Mouse (Mus musculus) megakaryocyte, embryonic 14.5 days (primary cell): Measurements from ENCODE around the gene Klk8. TPM values are rescaled to one million over a fixed set of nuclear protein-coding genes. Genes with fewer than 3 reads are reported as not detected.

ENCODE experiments used
- H3K27me3 ChIP-seq: replicated peaks from 2 replicates; pipeline ENCODE3; 2012; ENCODE audit warnings: inconsistent platforms
- H3K36me3 ChIP-seq: replicated peaks from 2 replicates; pipeline ENCODE3; 2012; ENCODE audit warnings: low read length, inconsistent platforms, mixed read lengths
- H3K4me1 ChIP-seq: 2 replicates; pipeline ENCODE4 v1.6.1; 2012; ENCODE audit warnings: inconsistent platforms
- H3K4me3 ChIP-seq: replicated peaks from 2 replicates; pipeline ENCODE3; 2012; ENCODE audit warnings: moderate library complexity, mild to moderate bottlenecking, inconsistent platforms
- H3K9me3 ChIP-seq: 2 replicates; pipeline ENCODE4 v1.6.1; 2012; ENCODE audit warnings: inconsistent platforms
- FLI1 ChIP-seq: IDR thresholded peaks from 2 replicates; pipeline ENCODE4 v1.6.1; 2012; ENCODE audit warnings: low read length, inconsistent platforms, mixed read lengths
- GATA1 ChIP-seq: IDR thresholded peaks from 3 replicates; pipeline ENCODE4 v1.6.1; 2012; ENCODE audit warnings: mixed read lengths, low read length, inconsistent platforms, borderline replicate concordance
- polyA plus RNA-seq: library from polyadenylated mRNA; stranded (reverse); fragments of >175 nt; gene quantifications from 2 replicates; pipeline ENCODE4 v1.2.3, GENCODE M21; 2012; ENCODE audit warnings: low replicate concordance; ENCODE audit not compliant: insufficient read depth

The Klk8 gene
- polyA plus RNA-seq, 1 experiment: 26.2 TPM

GRCm38 (mm10) chr7:43824199-43824598 is 26.8 kb downstream of the Klk8 start, which contains the start of gene Klk6:
Klk6 (plus strand) TSS chr7:43824499.
- TF ChIP-seq FLI1 (no peak), GATA1 (no peak)
- Histone ChIP-seq H3K27me3 (peaks cover 2% of the 10 kb centered on the region), H3K4me3 (no peak within 1 kb of the TSS)

DNA sequence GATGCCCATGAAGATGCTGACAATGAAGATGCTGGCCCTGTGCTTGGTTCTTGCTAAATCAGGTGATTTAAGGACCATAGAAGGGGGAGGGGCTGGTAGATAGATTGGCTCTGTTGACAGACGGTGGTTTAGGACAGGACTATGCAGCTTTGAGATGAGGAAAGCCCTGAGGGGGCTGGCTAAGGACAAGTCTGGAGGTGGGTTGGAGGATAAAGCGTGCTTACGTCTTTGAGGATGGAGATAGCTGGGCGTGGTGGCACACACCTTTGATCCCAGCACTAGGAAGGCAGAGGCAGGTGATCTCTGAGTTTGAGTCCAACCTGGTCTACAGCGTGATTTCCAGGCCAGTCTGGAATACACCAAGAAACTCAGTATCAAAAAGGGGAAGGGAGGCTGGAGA is 28.7 kb downstream of the Klk8 start:
- Histone ChIP-seq H3K4me3 (no peak overlapping the region), H3K36me3 (no peaks in the 10 kb centered on the region), H3K4me1 (no peaks in the 10 kb centered on the region), H3K9me3 (no peaks in the 10 kb centered on the region; the same call in 1 of the 2 replicates), H3K27me3 (peaks cover 3% of the 10 kb centered on the region)
- TF ChIP-seq GATA1 (no peak), FLI1 (no peak)

More at GRCm38 (mm10) chr7:43824199-43824598, 26.8 kb downstream of the Klk8 start, which contains the start of gene Klk6:
- Histone ChIP-seq H3K9me3 (no peaks in the 10 kb centered on the region), H3K36me3 (no peaks in the 10 kb centered on the region), H3K4me1 (no peaks in the 10 kb centered on the region)

GRCm38 (mm10) chr7:43827706-43828105 is 30.3 kb downstream of the Klk8 start:
- TF ChIP-seq GATA1 (no peak), FLI1 (no peak)
- Histone ChIP-seq H3K9me3 (no peaks in the 10 kb centered on the region; the same call in 1 of the 2 replicates), H3K36me3 (no peaks in the 10 kb centered on the region), H3K27me3 (peaks cover 3% of the 10 kb centered on the region), H3K4me3 (no peak overlapping the region), H3K4me1 (no peaks in the 10 kb centered on the region)

DNA sequence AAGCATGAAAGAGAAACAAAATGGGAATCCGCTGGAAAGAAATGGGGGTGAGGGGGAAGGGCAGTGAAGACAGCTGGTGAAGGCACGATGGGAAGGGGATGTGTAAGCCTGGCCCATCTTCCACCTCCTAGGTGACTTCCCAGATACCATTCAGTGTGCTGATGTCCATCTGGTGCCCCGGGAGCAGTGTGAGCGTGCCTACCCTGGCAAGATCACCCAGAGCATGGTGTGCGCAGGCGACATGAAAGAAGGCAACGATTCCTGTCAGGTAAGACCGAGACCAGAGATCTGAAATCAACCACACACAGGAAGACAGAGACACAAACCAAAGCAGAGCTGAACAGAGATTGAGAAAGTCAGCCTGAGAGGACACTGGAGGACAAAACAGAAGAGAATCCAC is 31.6 kb downstream of the Klk8 start:
- peaks cover 3% of the 10 kb centered on the region for H3K27me3 ChIP-seq
- H3K9me3 ChIP-seq: no peaks in the 10 kb centered on the region; the same call in 1 of the 2 replicates
- H3K36me3 ChIP-seq: no peaks in the 10 kb centered on the region
- no peak overlapping the region for H3K4me3 ChIP-seq
- TF ChIP-seq FLI1 (no peak), GATA1 (no peak)
- no peaks in the 10 kb centered on the region for H3K4me1 ChIP-seq

DNA sequence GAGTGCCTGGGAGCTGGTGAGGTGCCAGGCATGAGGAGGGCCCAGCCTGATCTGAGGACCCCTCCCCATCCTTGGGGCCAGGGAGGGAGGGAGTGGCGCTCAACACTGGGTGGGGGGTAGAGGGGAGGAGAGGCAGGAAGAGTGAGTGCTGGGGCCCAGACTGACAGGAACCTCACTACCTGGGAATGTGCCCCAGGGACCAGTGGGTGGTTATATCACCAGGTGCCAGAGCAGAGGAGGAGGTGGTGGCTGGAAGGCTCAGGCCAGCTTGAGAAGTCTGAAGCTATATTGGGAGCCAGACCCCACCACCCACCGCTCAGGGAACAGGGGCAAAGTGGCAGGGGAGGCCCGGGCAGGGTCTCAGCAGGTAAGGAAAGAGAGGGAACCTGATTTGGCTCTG is 44.3 kb downstream of the Klk8 start, which contains the start of gene Klk5:
Gene Klk5 (plus strand): TSS at position 271 of the 400 bp plus-strand sequence.
- TF ChIP-seq GATA1 (no peak), FLI1 (no peak)
- H3K4me1 ChIP-seq: no peaks in the 10 kb centered on the region
- peaks cover 8% of the 10 kb centered on the region; the same call in 1 of the 2 replicates for H3K9me3 ChIP-seq
- H3K36me3 ChIP-seq: no peaks in the 10 kb centered on the region
- H3K4me3 ChIP-seq: no peak within 1 kb of the TSS
- H3K27me3 ChIP-seq: no peaks in the 10 kb centered on the region

GRCm38 (mm10) chr7:43843801-43844200 is 46.4 kb downstream of the Klk8 start:
- no peaks in the 10 kb centered on the region for H3K27me3 ChIP-seq
- H3K36me3 ChIP-seq: no peaks in the 10 kb centered on the region
- TF ChIP-seq FLI1 (no peak), GATA1 (no peak)
- H3K4me3 ChIP-seq: no peak overlapping the region
- peaks cover 8% of the 10 kb centered on the region; the same call in 1 of the 2 replicates for H3K9me3 ChIP-seq
- no peaks in the 10 kb centered on the region for H3K4me1 ChIP-seq

GRCm38 (mm10) chr7:43851616-43852015 is 54.2 kb downstream of the Klk8 start:
- Histone ChIP-seq H3K27me3 (no peaks in the 10 kb centered on the region), H3K4me1 (no peaks in the 10 kb centered on the region), H3K9me3 (no peaks in the 10 kb centered on the region; the same call in 1 of the 2 replicates), H3K36me3 (no peaks in the 10 kb centered on the region), H3K4me3 (no peak overlapping the region)
- TF ChIP-seq FLI1 (no peak), GATA1 (no peak)

Other genes with a start within 250 kb of the Klk8 start
- gene Zfp658, start 235.3 kb upstream of the Klk8 start, polyA plus RNA-seq: not detected in 2 replicates
- 0.62 TPM in 1 of 2 replicates, not detected in the other for gene Zfp719, start 218.0 kb upstream of the Klk8 start, polyA plus RNA-seq
- not detected in 2 replicates for gene Zfp819, start 190.4 kb upstream of the Klk8 start, polyA plus RNA-seq
- gene Ceacam18, start 162.9 kb upstream of the Klk8 start, polyA plus RNA-seq: 0.86 TPM in 1 of 2 replicates, not detected in the other
- gene Siglece, start 137.4 kb upstream of the Klk8 start, polyA plus RNA-seq: not detected in 2 replicates
- gene Ctu1, start 125.6 kb upstream of the Klk8 start, polyA plus RNA-seq: 6.6 and 15.5 TPM in 2 replicates
- not detected in 2 replicates for gene Klk14, start 107.2 kb upstream of the Klk8 start, polyA plus RNA-seq
- not detected in 2 replicates for gene Klk13, start 85.0 kb upstream of the Klk8 start, polyA plus RNA-seq
- not detected in 2 replicates for gene Klk12, start 28.7 kb upstream of the Klk8 start, polyA plus RNA-seq
- not detected in 2 replicates for gene Klk11, start 23.0 kb upstream of the Klk8 start, polyA plus RNA-seq
- not detected in 2 replicates for gene Klk10, start 16.5 kb upstream of the Klk8 start, polyA plus RNA-seq
- not detected in 2 replicates for gene Klk9, start 5.7 kb upstream of the Klk8 start, polyA plus RNA-seq
- not detected in 2 replicates for gene Klk7, start 13.7 kb downstream of the Klk8 start, polyA plus RNA-seq
- gene Klk6, start 26.9 kb downstream of the Klk8 start, polyA plus RNA-seq: not detected in 2 replicates
- gene Klk5, start 44.4 kb downstream of the Klk8 start, polyA plus RNA-seq: not detected in 2 replicates
- gene Klk4, start 83.6 kb downstream of the Klk8 start, polyA plus RNA-seq: not detected in 2 replicates
- gene Klk15, start 136.2 kb downstream of the Klk8 start, polyA plus RNA-seq: not detected in 2 replicates
- not detected in 2 replicates for gene Klk1b8, start 153.1 kb downstream of the Klk8 start, polyA plus RNA-seq
- gene Klk1b1, start 169.2 kb downstream of the Klk8 start, polyA plus RNA-seq: not detected in 2 replicates
- not detected in 2 replicates for gene Klk1b9, start 178.5 kb downstream of the Klk8 start, polyA plus RNA-seq
- gene Klk1b11, start 198.3 kb downstream of the Klk8 start, polyA plus RNA-seq: not detected in 2 replicates
- gene Klk1b26, start 214.6 kb downstream of the Klk8 start, polyA plus RNA-seq: not detected in 2 replicates